ENCODE assay signal across 27 mouse cellular contexts in genomic region chr13:99868438-99868837, GRCm38 (mm10). TPM values are rescaled to one million over a fixed set of nuclear protein-coding genes. Genes with fewer than 3 reads are reported as not detected.
DNase-seq lines count a peak whose midpoint lies in the region; ATAC-seq and TF ChIP-seq lines count a peak whose summit lies in the region.
"Had no signal": no experiment of that assay in that cellular context is flagged by ENCODE, and none has a peak within 500 bp of the region (broad histone marks: within the 10 kb centered on the region; RNA-seq: fewer than 3 reads in every experiment).

No protein-coding gene starts in this region.

- TF ChIP-seq EP300 in lung, postnatal 0 days (IDR thresholded peaks at IDR 0.05) = no peak

- H3K4me2 ChIP-seq in intestine, postnatal 0 days (replicated peaks; ENCODE audit: low read depth) = no peak overlapping the region
- no peak overlapping the region for H3K4me2 ChIP-seq in intestine, embryonic 16.5 days (ENCODE audit: low read depth, low read length)
- no peak overlapping the region for H3K4me2 ChIP-seq in lung, postnatal 0 days (replicated peaks; ENCODE audit: low read depth, low read length)
- H3K4me2 ChIP-seq in hindbrain, embryonic 16.5 days (ENCODE audit: low read length) = no peak overlapping the region
- H3K4me2 ChIP-seq: embryonic facial prominence, embryonic 13.5 days; forebrain, embryonic 13.5 days; hindbrain, embryonic 15.5 days; liver, embryonic 15.5 days; midbrain, embryonic 12.5 days had no signal

- H3K4me3 ChIP-seq in intestine, postnatal 0 days (ENCODE audit: low read depth, low read length) = no peak overlapping the region
- no peak overlapping the region for H3K4me3 ChIP-seq in intestine, embryonic 16.5 days (ENCODE audit: low read length)
- H3K4me3 ChIP-seq in lung, postnatal 0 days (ENCODE audit: low read depth, low read length) = no peak overlapping the region
- no peak overlapping the region for H3K4me3 ChIP-seq in hindbrain, embryonic 16.5 days (ENCODE audit: low read length)
- H3K4me3 ChIP-seq: embryonic facial prominence, embryonic 13.5 days; forebrain, embryonic 13.5 days; hindbrain, embryonic 15.5 days; liver, embryonic 15.5 days; midbrain, embryonic 12.5 days had no signal

- WGBS in intestine, postnatal 0 days = 94% methylated on average over 6 of the region's 6 CpGs
- WGBS in intestine, embryonic 16.5 days = 90% methylated on average over 6 of the region's 6 CpGs
- 91% methylated on average over 6 of the region's 6 CpGs for WGBS in lung, postnatal 0 days
- WGBS in hindbrain, embryonic 16.5 days = 92% methylated on average over 6 of the region's 6 CpGs

- no peaks in the 10 kb centered on the region for H3K9me3 ChIP-seq in intestine, postnatal 0 days (ENCODE audit: control insufficient read depth)
- H3K9me3 ChIP-seq in intestine, embryonic 16.5 days (ENCODE audit: control insufficient read depth, low read length) = 0 out of 2 replicates have a peak, but pooled peaks cover 4% of the 10 kb centered on the region
- no peaks in the 10 kb centered on the region for H3K9me3 ChIP-seq in lung, postnatal 0 days (ENCODE audit: low read length)
- 0 out of 2 replicates have a peak, but pooled peaks cover 3% of the 10 kb centered on the region for H3K9me3 ChIP-seq in hindbrain, embryonic 16.5 days (ENCODE audit: control insufficient read depth, low read length)
- H3K9me3 ChIP-seq: hindbrain, embryonic 15.5 days; liver, embryonic 15.5 days had no signal

- no peaks in the 10 kb centered on the region for H3K4me1 ChIP-seq in intestine, postnatal 0 days (replicated peaks; ENCODE audit: control insufficient read depth, insufficient read depth, low read length)
- H3K4me1 ChIP-seq in intestine, embryonic 16.5 days (ENCODE audit: control insufficient read depth, insufficient read depth, low read length) = no peaks in the 10 kb centered on the region
- no peaks in the 10 kb centered on the region for H3K4me1 ChIP-seq in lung, postnatal 0 days (ENCODE audit: insufficient read depth, low read depth, low read length)
- H3K4me1 ChIP-seq in hindbrain, embryonic 16.5 days (ENCODE audit: control insufficient read depth, insufficient read depth, low read depth, low read length) = no peaks in the 10 kb centered on the region
- H3K4me1 ChIP-seq: embryonic facial prominence, embryonic 13.5 days; forebrain, embryonic 13.5 days; hindbrain, embryonic 15.5 days; liver, embryonic 15.5 days; midbrain, embryonic 12.5 days had no signal

- TF ChIP-seq CTCF in intestine, postnatal 0 days (IDR thresholded peaks at IDR 0.05; ENCODE audit: low read depth) = peak; percentile 26
- TF ChIP-seq CTCF in lung, postnatal 0 days (IDR thresholded peaks at IDR 0.05) = 0 out of 2 replicates have a peak, but pooled peaks have one; percentile 3

- no peaks in the 10 kb centered on the region for H3K36me3 ChIP-seq in intestine, postnatal 0 days (ENCODE audit: control insufficient read depth, insufficient read depth)
- H3K36me3 ChIP-seq in intestine, embryonic 16.5 days (ENCODE audit: control insufficient read depth, insufficient read depth, low read length) = no peaks in the 10 kb centered on the region
- no peaks in the 10 kb centered on the region for H3K36me3 ChIP-seq in lung, postnatal 0 days (ENCODE audit: insufficient read depth, low read length)
- H3K36me3 ChIP-seq in hindbrain, embryonic 16.5 days (ENCODE audit: control insufficient read depth, insufficient read depth, low read length) = no peaks in the 10 kb centered on the region
- H3K36me3 ChIP-seq: embryonic facial prominence, embryonic 13.5 days; hindbrain, embryonic 15.5 days; liver, embryonic 15.5 days; midbrain, embryonic 12.5 days had no signal

- ATAC-seq in intestine, postnatal 0 days = no peak
- no peak for ATAC-seq in intestine, embryonic 16.5 days
- no peak for ATAC-seq in lung, postnatal 0 days
- ATAC-seq in hindbrain, embryonic 16.5 days = no peak
- ATAC-seq: forebrain, embryonic 13.5 days had no signal

- no peaks in the 10 kb centered on the region for H3K27me3 ChIP-seq in intestine, postnatal 0 days (replicated peaks; ENCODE audit: control insufficient read depth, insufficient read depth, low read length)
- H3K27me3 ChIP-seq in intestine, embryonic 16.5 days (replicated peaks; ENCODE audit: control insufficient read depth, insufficient read depth, low read length) = no peaks in the 10 kb centered on the region
- no peaks in the 10 kb centered on the region for H3K27me3 ChIP-seq in lung, postnatal 0 days (replicated peaks; ENCODE audit: insufficient read depth, low read length)
- no peaks in the 10 kb centered on the region for H3K27me3 ChIP-seq in hindbrain, embryonic 16.5 days (replicated peaks; ENCODE audit: control insufficient read depth, insufficient read depth, low read length)
- H3K27me3 ChIP-seq: embryonic facial prominence, embryonic 13.5 days; forebrain, embryonic 13.5 days; hindbrain, embryonic 15.5 days; liver, embryonic 15.5 days; midbrain, embryonic 12.5 days had no signal

- no peak for DNase-seq in lung, postnatal 0 days (ENCODE audit: low spot score)
- no peak for DNase-seq in lung, postnatal 4 days
- peak; percentile 35 for DNase-seq in R1 (ENCODE audit: low read depth, low spot score)
- DNase-seq in adrenal gland, adult 8-10 months = no peak
- DNase-seq: adrenal gland, adult 2 months; cerebellum, adult 8-10 months; cerebellum, postnatal 36 days; embryo, embryonic 11 days; gastrocnemius, postnatal 36 days; heart, postnatal 36 days; kidney, adult 2 months; lung, postnatal 10 days; thymus, postnatal 25 days had no signal

- no peak overlapping the region for H3K9ac ChIP-seq in intestine, postnatal 0 days (ENCODE audit: low read depth, low read length)
- H3K9ac ChIP-seq in intestine, embryonic 16.5 days (ENCODE audit: low read depth, low read length) = no peak overlapping the region
- no peak overlapping the region for H3K9ac ChIP-seq in lung, postnatal 0 days (replicated peaks; ENCODE audit: low read depth)
- H3K9ac ChIP-seq in hindbrain, embryonic 16.5 days (ENCODE audit: low read depth, low read length) = no peak overlapping the region
- H3K9ac ChIP-seq: embryonic facial prominence, embryonic 13.5 days; forebrain, embryonic 13.5 days; hindbrain, embryonic 15.5 days; liver, embryonic 15.5 days; midbrain, embryonic 12.5 days had no signal

- H3K27ac ChIP-seq in intestine, postnatal 0 days (ENCODE audit: low read depth, low read length) = no peak overlapping the region
- no peak overlapping the region for H3K27ac ChIP-seq in intestine, embryonic 16.5 days (ENCODE audit: low read length)
- no peak overlapping the region for H3K27ac ChIP-seq in lung, postnatal 0 days (ENCODE audit: low read length)
- H3K27ac ChIP-seq in hindbrain, embryonic 16.5 days (ENCODE audit: low read depth, low read length) = no peak overlapping the region
- H3K27ac ChIP-seq: embryonic facial prominence, embryonic 13.5 days; forebrain, embryonic 13.5 days; hindbrain, embryonic 15.5 days; kidney, postnatal 0 days; liver, embryonic 15.5 days; midbrain, embryonic 12.5 days had no signal

RNA-seq across cellular contexts. Expression of gene Cartpt, which starts 32.5 kb away (rescaled TPM):
- polyA plus RNA-seq in intestine, postnatal 0 days (2015; fragmentation: Nextera tagmentation; extraction: Ambion mirVana) = 32.5 and 34.1 TPM in 2 replicates
- 20.8 and 25.7 TPM in 2 replicates for polyA plus RNA-seq in intestine, embryonic 16.5 days (2015; fragmentation: Nextera tagmentation; extraction: Ambion mirVana)
- polyA plus RNA-seq in lung, postnatal 0 days (2015; fragmentation: Nextera tagmentation; extraction: Ambion mirVana) = 0.27 and 0.64 TPM in 2 replicates
- 10 to 100 TPM in 2 of 4 experiments, 1 to 10 TPM in 2; 7.2 to 21.1 (median 11.5) TPM for total RNA-seq in adrenal gland, adult 8-10 months (2022)
- polyA plus RNA-seq in hindbrain, embryonic 16.5 days (2015; fragmentation: Nextera tagmentation; extraction: Ambion mirVana) = 27.1 and 32.9 TPM in 2 replicates
- total RNA-seq: gastrocnemius, adult 18-20 months; gastrocnemius, postnatal 36 days; heart, adult 8-10 months; heart, postnatal 36 days; megakaryocyte, adult 5-6 weeks; neutrophil, adult 5-6 weeks had no signal
- polyA plus RNA-seq: kidney, adult 2 months; limb, embryonic 11.5 days had no signal

Comparison
In these comparisons a context has a peak if more than half of its experiments do, and no peak if none do; other contexts are left out.
1. RNA of gene Cartpt, which starts 32.5 kb away (polyA plus RNA-seq): 27.1 to 32.9 TPM in hindbrain, embryonic 16.5 days, 32.5 to 34.1 TPM in intestine, postnatal 0 days and 20.8 to 25.7 TPM in intestine, embryonic 16.5 days; 0.27 to 0.64 TPM in lung, postnatal 0 days; every median in the first group is over 10 times any median in the second.